Mouse (Mus musculus): ENCODE results near the gene Slc22a2.
"Not testable (repeated sequence)": the region's sequence is repeated elsewhere in the genome, so short reads cannot be mapped to it uniquely, and the experiment has no call there.

Slc22a2 gene

GRCm38 (mm10) chr17:12630976-12631730, 47.2 kb downstream of the Slc22a2 start:
- no peak for DNase-seq (ENCODE audit: low spot score in 2 of 2)

GRCm38 (mm10) chr17:12631771-12632600, 48.1 kb downstream of the Slc22a2 start:
- peak in 1 of 2 experiments; percentile 40 for DNase-seq (ENCODE audit: low spot score in 2 of 2)

GRCm38 (mm10) chr17:12634814-12635213, 50.9 kb downstream of the Slc22a2 start:
- DNase-seq (ENCODE audit: low spot score in 2 of 2): no peak

GRCm38 (mm10) chr17:12639585-12639984, 55.7 kb downstream of the Slc22a2 start:
- no peak for DNase-seq (ENCODE audit: low spot score in 2 of 2)

GRCm38 (mm10) chr17:12641087-12641486, 57.2 kb downstream of the Slc22a2 start:
- no peak for DNase-seq (ENCODE audit: low spot score in 2 of 2)

GRCm38 (mm10) chr17:12645461-12645860, 61.5 kb downstream of the Slc22a2 start:
- DNase-seq (ENCODE audit: low spot score in 2 of 2): no peak

- DNase-seq (ENCODE audit: low spot score in 2 of 2): peak in 1 of 2 experiments; percentile 43
Measured at GRCm38 (mm10) chr17:12652604-12653003, 68.7 kb downstream of the Slc22a2 start.

GRCm38 (mm10) chr17:12654061-12654460, 70.1 kb downstream of the Slc22a2 start:
- peak; percentile 56 to 68 for DNase-seq (ENCODE audit: low spot score in 2 of 2)

GRCm38 (mm10) chr17:12655826-12656225, 71.9 kb downstream of the Slc22a2 start:
- no peak for DNase-seq (ENCODE audit: low spot score in 2 of 2)

GRCm38 (mm10) chr17:12658784-12659183, 74.9 kb downstream of the Slc22a2 start:
- no peak for DNase-seq (ENCODE audit: low spot score in 2 of 2)

GRCm38 (mm10) chr17:12659233-12659632, 75.3 kb downstream of the Slc22a2 start:
- DNase-seq (ENCODE audit: low spot score in 2 of 2): no peak

GRCm38 (mm10) chr17:12660572-12661260, 76.8 kb downstream of the Slc22a2 start:
- DNase-seq (ENCODE audit: low spot score in 2 of 2): no peak

- DNase-seq (ENCODE audit: low spot score in 2 of 2): no peak
Measured at GRCm38 (mm10) chr17:12664156-12664555, 80.2 kb downstream of the Slc22a2 start.

- no peak for DNase-seq (ENCODE audit: low spot score in 2 of 2)
Measured at GRCm38 (mm10) chr17:12668478-12669362, 84.8 kb downstream of the Slc22a2 start.

GRCm38 (mm10) chr17:12669363-12669679, 85.4 kb downstream of the Slc22a2 start:
- no peak for DNase-seq (ENCODE audit: low spot score in 2 of 2)

- DNase-seq (ENCODE audit: low spot score in 2 of 2): no peak
Measured at GRCm38 (mm10) chr17:12671029-12671605, 87.2 kb downstream of the Slc22a2 start.

GRCm38 (mm10) chr17:12672285-12672790, 88.4 kb downstream of the Slc22a2 start:
- DNase-seq (ENCODE audit: low spot score in 2 of 2): no peak

- DNase-seq (ENCODE audit: low spot score in 2 of 2): no peak
Measured at GRCm38 (mm10) chr17:12673871-12674270, 89.9 kb downstream of the Slc22a2 start.

GRCm38 (mm10) chr17:12674980-12675379, 91.0 kb downstream of the Slc22a2 start:
- not testable (repeated sequence) for DNase-seq (ENCODE audit: low spot score in 2 of 2)

- no peak for DNase-seq (ENCODE audit: low spot score in 2 of 2)
Measured at GRCm38 (mm10) chr17:12675646-12676045, 91.7 kb downstream of the Slc22a2 start, which contains the start of gene Slc22a1. Slc22a1 (minus strand) TSS chr17:12675829.

GRCm38 (mm10) chr17:12677139-12677538, 93.2 kb downstream of the Slc22a2 start:
- no peak for DNase-seq (ENCODE audit: low spot score in 2 of 2)

Measured in right cerebral cortex, postnatal 10 days (tissue).